28 mouse cellular contexts compared by ENCODE assay signal in genomic region chr15:98948382-98948781, GRCm38 (mm10). TPM values are rescaled to one million over a fixed set of nuclear protein-coding genes. Genes with fewer than 3 reads are reported as not detected.
DNase-seq lines count a peak whose midpoint lies in the region; ATAC-seq and TF ChIP-seq lines count a peak whose summit lies in the region.
"Had no signal": no experiment of that assay in that cellular context is flagged by ENCODE, and none has a peak within 500 bp of the region (broad histone marks: within the 10 kb centered on the region; RNA-seq: fewer than 3 reads in every experiment).

No protein-coding gene starts in this region.

- no peaks in the 10 kb centered on the region for H3K9me3 ChIP-seq in neural tube, embryonic 12.5 days
- H3K9me3 ChIP-seq in forebrain, postnatal 0 days (ENCODE audit: low read length), result no peaks in the 10 kb centered on the region
- no peaks in the 10 kb centered on the region for H3K9me3 ChIP-seq in midbrain, embryonic 14.5 days (ENCODE audit: control insufficient read depth, low read length)
- H3K9me3 ChIP-seq in neural tube, embryonic 15.5 days (replicated peaks), result no peaks in the 10 kb centered on the region
- H3K9me3 ChIP-seq: stomach, embryonic 15.5 days had no signal

- no peak for TF ChIP-seq CTCF in forebrain, postnatal 0 days (IDR thresholded peaks at IDR 0.05; ENCODE audit: low read depth)

- DNase-seq in neural tube, embryonic 10.5 days (ENCODE audit: extremely low spot score, low spot score), result no peak
- DNase-seq in forebrain, postnatal 0 days, result peak; percentile 55
- DNase-seq in midbrain, embryonic 14.5 days, result peak; percentile 44
- DNase-seq in retina, embryonic 14.5 days (ENCODE audit: low spot score), result no peak
- no peak for DNase-seq in adrenal gland, adult 8-10 months
- no peak for DNase-seq in adrenal gland, postnatal 10 days
- DNase-seq: adrenal gland, postnatal 14 days; cerebellum, adult 11 months; heart, postnatal 14 days; kidney, adult 8-10 months; kidney, postnatal 14 days; left cerebral cortex, postnatal 4 days; lung, adult 18-20 months; right cerebral cortex, postnatal 14 days; thymus, adult 18-20 months; thymus, postnatal 4 days had no signal

- H3K4me2 ChIP-seq in neural tube, embryonic 12.5 days (replicated peaks), result peak overlapping the region; percentile 55
- peak overlapping the region; percentile 70 for H3K4me2 ChIP-seq in forebrain, postnatal 0 days (ENCODE audit: low read depth)
- peak overlapping the region; percentile 83 for H3K4me2 ChIP-seq in midbrain, embryonic 14.5 days (ENCODE audit: low read length)
- H3K4me2 ChIP-seq in neural tube, embryonic 15.5 days, result peak overlapping the region; percentile 75
- H3K4me2 ChIP-seq: heart, embryonic 12.5 days; liver, embryonic 11.5 days; stomach, embryonic 15.5 days had no signal

- no peak for ATAC-seq in neural tube, embryonic 12.5 days (ENCODE audit: low FRiP score, low read depth)
- ATAC-seq in forebrain, postnatal 0 days, result no peak
- no peak for ATAC-seq in midbrain, embryonic 14.5 days (ENCODE audit: low FRiP score, low TSS enrichment)
- no peak for ATAC-seq in neural tube, embryonic 15.5 days (ENCODE audit: low FRiP score)
- ATAC-seq: inflammation-experienced regulatory T-cells, adult 6 months; Patski had no signal

- no peaks in the 10 kb centered on the region for H3K4me1 ChIP-seq in neural tube, embryonic 12.5 days
- no peaks in the 10 kb centered on the region for H3K4me1 ChIP-seq in forebrain, postnatal 0 days (ENCODE audit: insufficient read depth)
- H3K4me1 ChIP-seq in midbrain, embryonic 14.5 days (ENCODE audit: control insufficient read depth, insufficient read depth, low read length), result peaks cover 12% of the 10 kb centered on the region
- H3K4me1 ChIP-seq in neural tube, embryonic 15.5 days, result peaks cover 25% of the 10 kb centered on the region

- H3K4me3 ChIP-seq in neural tube, embryonic 12.5 days, result no peak overlapping the region
- peak overlapping the region; percentile 36; the same call in 1 of the 2 replicates for H3K4me3 ChIP-seq in forebrain, postnatal 0 days (ENCODE audit: low read depth, low read length)
- H3K4me3 ChIP-seq in midbrain, embryonic 14.5 days (replicated peaks; ENCODE audit: low read depth, low read length), result peak overlapping the region; percentile 34
- peak overlapping the region; percentile 38; the same call in 1 of the 2 replicates for H3K4me3 ChIP-seq in neural tube, embryonic 15.5 days (replicated peaks)
- H3K4me3 ChIP-seq: embryonic facial prominence, embryonic 10.5 days; heart, embryonic 12.5 days; left cerebral cortex, adult 2 months; megakaryocyte, embryonic 14.5 days; stomach, embryonic 15.5 days had no signal

- H3K9ac ChIP-seq in neural tube, embryonic 12.5 days, result no peak overlapping the region
- H3K9ac ChIP-seq in forebrain, postnatal 0 days, result peak overlapping the region; percentile 61; the same call in 1 of the 2 replicates
- H3K9ac ChIP-seq in midbrain, embryonic 14.5 days (replicated peaks; ENCODE audit: low read length), result peak overlapping the region; percentile 68
- peak overlapping the region; percentile 59; the same call in 1 of the 2 replicates for H3K9ac ChIP-seq in neural tube, embryonic 15.5 days (replicated peaks)
- H3K9ac ChIP-seq: heart, embryonic 12.5 days; stomach, embryonic 15.5 days had no signal

- H3K27me3 ChIP-seq in neural tube, embryonic 12.5 days (replicated peaks), result no peaks in the 10 kb centered on the region
- H3K27me3 ChIP-seq in forebrain, postnatal 0 days (ENCODE audit: insufficient read depth, low read length), result no peaks in the 10 kb centered on the region
- H3K27me3 ChIP-seq in midbrain, embryonic 14.5 days (ENCODE audit: control insufficient read depth, insufficient read depth, low read length), result no peaks in the 10 kb centered on the region
- H3K27me3 ChIP-seq in neural tube, embryonic 15.5 days (replicated peaks), result no peaks in the 10 kb centered on the region
- H3K27me3 ChIP-seq: heart, embryonic 12.5 days; megakaryocyte, embryonic 14.5 days; Patski; stomach, embryonic 15.5 days had no signal

- no peak overlapping the region for H3K27ac ChIP-seq in neural tube, embryonic 12.5 days
- H3K27ac ChIP-seq in forebrain, postnatal 0 days (ENCODE audit: low read depth, low read length), result 0 out of 2 replicates have a peak overlapping the region, but pooled peaks have one; percentile 45
- H3K27ac ChIP-seq in midbrain, embryonic 14.5 days (replicated peaks; ENCODE audit: low read depth, low read length), result peak overlapping the region; percentile 72
- H3K27ac ChIP-seq in neural tube, embryonic 15.5 days (replicated peaks), result peak overlapping the region; percentile 75
- H3K27ac ChIP-seq: embryonic facial prominence, embryonic 10.5 days; left cerebral cortex, adult 2 months; stomach, embryonic 15.5 days had no signal

- H3K36me3 ChIP-seq in neural tube, embryonic 12.5 days, result peaks cover 13% of the 10 kb centered on the region
- H3K36me3 ChIP-seq in forebrain, postnatal 0 days (ENCODE audit: insufficient read depth), result peaks cover 9% of the 10 kb centered on the region
- peaks cover 17% of the 10 kb centered on the region for H3K36me3 ChIP-seq in midbrain, embryonic 14.5 days (ENCODE audit: control insufficient read depth, insufficient read depth, low read length)
- peaks cover 8% of the 10 kb centered on the region for H3K36me3 ChIP-seq in neural tube, embryonic 15.5 days
- H3K36me3 ChIP-seq: stomach, embryonic 15.5 days had no signal

RNA-seq across cellular contexts. Expression of gene Gm49450, which starts 5.0 kb away (rescaled TPM):
- polyA plus RNA-seq in neural tube, embryonic 12.5 days (2016; fragmentation: Nextera tagmentation; extraction: Ambion mirVana), result not detected in 2 replicates
- total RNA-seq in forebrain, postnatal 0 days (2014; rRNA removed), result 1,610 and 2,499 TPM in 2 replicates
- not detected in 2 replicates for polyA plus RNA-seq in forebrain, postnatal 0 days (2015; fragmentation: Nextera tagmentation; extraction: Ambion mirVana)
- not detected in 2 replicates for polyA plus RNA-seq in midbrain, embryonic 14.5 days (2014; fragmentation: Nextera tagmentation; extraction: Ambion mirVana)
- not detected in 2 replicates for polyA plus RNA-seq in neural tube, embryonic 15.5 days (2015; fragmentation: Nextera tagmentation; extraction: Ambion mirVana)
- total RNA-seq in adrenal gland, adult 8-10 months (2022), result not detected
- total RNA-seq in adrenal gland, postnatal 10 days (2021), result not detected
- total RNA-seq: adrenal gland, postnatal 14 days; gastrocnemius, adult 8-10 months; granulocyte monocyte progenitor cell, adult 5-6 weeks; heart, postnatal 14 days; left cerebral cortex, adult 2 months; left cerebral cortex, postnatal 4 days had no signal
- polyA plus RNA-seq: embryonic facial prominence, embryonic 10.5 days; heart, embryonic 12.5 days; inflammation-experienced regulatory T-cells, adult 6 months; liver, embryonic 11.5 days; Patski; stomach, embryonic 15.5 days had no signal

RNA-seq across cellular contexts. Expression of gene Tuba1a, which starts 5.1 kb away (rescaled TPM):
- 10,701 and 10,796 TPM in 2 replicates for polyA plus RNA-seq in neural tube, embryonic 12.5 days (2016; fragmentation: Nextera tagmentation; extraction: Ambion mirVana)
- 18,820 and 21,160 TPM in 2 replicates for total RNA-seq in forebrain, postnatal 0 days (2014; rRNA removed)
- polyA plus RNA-seq in forebrain, postnatal 0 days (2015; fragmentation: Nextera tagmentation; extraction: Ambion mirVana), result 18,258 and 23,279 TPM in 2 replicates
- polyA plus RNA-seq in midbrain, embryonic 14.5 days (2014; fragmentation: Nextera tagmentation; extraction: Ambion mirVana), result 17,220 and 18,751 TPM in 2 replicates
- 10,639 and 13,509 TPM in 2 replicates for polyA plus RNA-seq in neural tube, embryonic 15.5 days (2015; fragmentation: Nextera tagmentation; extraction: Ambion mirVana)
- total RNA-seq in adrenal gland, adult 8-10 months (2022), result 100 to 1,000 TPM in 3 of 4 experiments, 10 to 100 TPM in 1; 70.5 to 196 (median 116) TPM
- total RNA-seq in adrenal gland, postnatal 10 days (2021), result 100 to 1,000 TPM; 202 to 313 TPM

RNA-seq across cellular contexts. Expression of gene Tuba1b, which starts 14.0 kb away (rescaled TPM):
- polyA plus RNA-seq in neural tube, embryonic 12.5 days (2016; fragmentation: Nextera tagmentation; extraction: Ambion mirVana), result 1,299 and 1,329 TPM in 2 replicates
- total RNA-seq in forebrain, postnatal 0 days (2014; rRNA removed), result 1,927 and 1,958 TPM in 2 replicates
- 1,265 and 1,341 TPM in 2 replicates for polyA plus RNA-seq in forebrain, postnatal 0 days (2015; fragmentation: Nextera tagmentation; extraction: Ambion mirVana)
- polyA plus RNA-seq in midbrain, embryonic 14.5 days (2014; fragmentation: Nextera tagmentation; extraction: Ambion mirVana), result 1,095 and 1,120 TPM in 2 replicates
- polyA plus RNA-seq in neural tube, embryonic 15.5 days (2015; fragmentation: Nextera tagmentation; extraction: Ambion mirVana), result 1,446 and 1,534 TPM in 2 replicates
- 100 to 1,000 TPM; 199 to 221 (median 208) TPM for total RNA-seq in adrenal gland, adult 8-10 months (2022)
- total RNA-seq in adrenal gland, postnatal 10 days (2021), result 100 to 1,000 TPM; 329 to 414 TPM

RNA-seq across cellular contexts. Expression of gene Lmbr1l, which starts 30.4 kb away (rescaled TPM):
- 35.9 and 40.0 TPM in 2 replicates for polyA plus RNA-seq in neural tube, embryonic 12.5 days (2016; fragmentation: Nextera tagmentation; extraction: Ambion mirVana)
- 44.1 and 59.3 TPM in 2 replicates for total RNA-seq in forebrain, postnatal 0 days (2014; rRNA removed)
- 20.1 and 22.4 TPM in 2 replicates for polyA plus RNA-seq in forebrain, postnatal 0 days (2015; fragmentation: Nextera tagmentation; extraction: Ambion mirVana)
- 11.2 and 19.4 TPM in 2 replicates for polyA plus RNA-seq in midbrain, embryonic 14.5 days (2014; fragmentation: Nextera tagmentation; extraction: Ambion mirVana)
- 27.9 and 28.6 TPM in 2 replicates for polyA plus RNA-seq in neural tube, embryonic 15.5 days (2015; fragmentation: Nextera tagmentation; extraction: Ambion mirVana)
- total RNA-seq in adrenal gland, adult 8-10 months (2022), result 10 to 100 TPM; 12.3 to 33.2 (median 27.8) TPM
- 10 to 100 TPM; 17.7 to 27.7 TPM for total RNA-seq in adrenal gland, postnatal 10 days (2021)

RNA-seq across cellular contexts. Expression of gene Dhh, which starts 50.0 kb away (rescaled TPM):
- 1.6 and 1.9 TPM in 2 replicates for polyA plus RNA-seq in neural tube, embryonic 12.5 days (2016; fragmentation: Nextera tagmentation; extraction: Ambion mirVana)
- 0.15 and 0.76 TPM in 2 replicates for total RNA-seq in forebrain, postnatal 0 days (2014; rRNA removed)
- 0.25 and 0.58 TPM in 2 replicates for polyA plus RNA-seq in forebrain, postnatal 0 days (2015; fragmentation: Nextera tagmentation; extraction: Ambion mirVana)
- polyA plus RNA-seq in midbrain, embryonic 14.5 days (2014; fragmentation: Nextera tagmentation; extraction: Ambion mirVana), result 0.36 and 0.57 TPM in 2 replicates
- 2.5 and 3.2 TPM in 2 replicates for polyA plus RNA-seq in neural tube, embryonic 15.5 days (2015; fragmentation: Nextera tagmentation; extraction: Ambion mirVana)
- 1 to 10 TPM; 1.8 to 3.8 (median 2.1) TPM for total RNA-seq in adrenal gland, adult 8-10 months (2022)
- 1 to 10 TPM; 2.6 to 3.2 TPM for total RNA-seq in adrenal gland, postnatal 10 days (2021)
- total RNA-seq: granulocyte monocyte progenitor cell, adult 5-6 weeks had no signal
- polyA plus RNA-seq: Patski had no signal

Comparison
In these comparisons a context has a peak if more than half of its experiments do, and no peak if none do; other contexts are left out.
1. DNase-seq: peak in forebrain, postnatal 0 days (single experiment) and midbrain, embryonic 14.5 days (single experiment); none in neural tube, embryonic 10.5 days (single experiment), retina, embryonic 14.5 days (single experiment), adrenal gland, adult 8-10 months (single experiment) and adrenal gland, postnatal 10 days (single experiment).
2. Peak in every context shown above with its lines, with median percentiles within 50 percentile points of each other: H3K4me2 ChIP-seq.